11 mouse cellular contexts compared by ENCODE assay signal in genomic region chr6:101366809-101367602, GRCm38 (mm10). TPM values are rescaled to one million over a fixed set of nuclear protein-coding genes. Genes with fewer than 3 reads are reported as not detected.
DNase-seq lines count a peak whose midpoint lies in the region; ATAC-seq and TF ChIP-seq lines count a peak whose summit lies in the region.
"Had no signal": no experiment of that assay in that cellular context is flagged by ENCODE, and none has a peak within 500 bp of the region (broad histone marks: within the 10 kb centered on the region; RNA-seq: fewer than 3 reads in every experiment).

No protein-coding gene starts in this region.

- no peak for DNase-seq in limb, embryonic 14.5 days (ENCODE audit: low spot score)
- DNase-seq in limb, embryonic 10.5 days (ENCODE audit: low spot score): no peak
- peak; percentile 76 for DNase-seq in heart, postnatal 4 days
- DNase-seq in lung, postnatal 10 days: peak; percentile 78
- no peak for DNase-seq in natural killer cell, adult 2 months (ENCODE audit: low spot score in 2 of 2)
- no peak for DNase-seq in cerebellum, postnatal 14 days
- no peak for DNase-seq in thymus, adult 18-20 months

- H3K4me1 ChIP-seq in limb, embryonic 14.5 days (ENCODE audit: control insufficient read depth, insufficient read depth, low read length): peaks cover 21% of the 10 kb centered on the region
- peaks cover 35% of the 10 kb centered on the region for H3K4me1 ChIP-seq in limb, embryonic 10.5 days

- H3K9me3 ChIP-seq in limb, embryonic 14.5 days (ENCODE audit: control insufficient read depth, low read length): no peaks in the 10 kb centered on the region
- H3K9me3 ChIP-seq in limb, embryonic 10.5 days (replicated peaks): no peaks in the 10 kb centered on the region
- H3K9me3 ChIP-seq: forebrain, embryonic 12.5 days; neural tube, embryonic 12.5 days had no signal

- no peak overlapping the region for H3K4me3 ChIP-seq in limb, embryonic 14.5 days (replicated peaks; ENCODE audit: low read length)
- no peak overlapping the region for H3K4me3 ChIP-seq in limb, embryonic 10.5 days
- H3K4me3 ChIP-seq: forebrain, embryonic 12.5 days; neural tube, embryonic 12.5 days had no signal

- TF ChIP-seq POLR2A in limb, embryonic 14.5 days (IDR thresholded peaks at IDR 0.05; ENCODE audit: borderline replicate concordance, extremely low read depth, insufficient read depth, insufficient read length): no peak

- no peak overlapping the region for H3K4me2 ChIP-seq in limb, embryonic 14.5 days (replicated peaks; ENCODE audit: low read depth, low read length, severe bottlenecking)
- H3K4me2 ChIP-seq: forebrain, embryonic 12.5 days; neural tube, embryonic 12.5 days had no signal

- WGBS in limb, embryonic 14.5 days: 49% methylated on average over 9 of the region's 9 CpGs
- 52% methylated on average over 9 of the region's 9 CpGs for WGBS in limb, embryonic 10.5 days

- ATAC-seq in limb, embryonic 14.5 days (ENCODE audit: low FRiP score, low read depth): no peak
- ATAC-seq in granulocyte monocyte progenitor cell, adult 5-6 weeks (replicated peaks; ENCODE audit: poor library complexity, severe bottlenecking): peak; percentile 72

- no peaks in the 10 kb centered on the region for H3K27me3 ChIP-seq in limb, embryonic 14.5 days (ENCODE audit: control insufficient read depth, insufficient read depth, low read length)
- no peaks in the 10 kb centered on the region for H3K27me3 ChIP-seq in limb, embryonic 10.5 days (ENCODE audit: low read depth, poor library complexity, severe bottlenecking)
- H3K27me3 ChIP-seq: forebrain, embryonic 12.5 days; neural tube, embryonic 12.5 days had no signal

- 0 out of 2 replicates have a peak, but pooled peaks cover under 1% of the 10 kb centered on the region for H3K36me3 ChIP-seq in limb, embryonic 14.5 days (ENCODE audit: control insufficient read depth, insufficient read depth, low read length)
- H3K36me3 ChIP-seq in limb, embryonic 10.5 days: 0 out of 2 replicates have a peak, but pooled peaks cover 2% of the 10 kb centered on the region
- H3K36me3 ChIP-seq: forebrain, embryonic 12.5 days; G1E; neural tube, embryonic 12.5 days had no signal

- peak overlapping the region; percentile 13; the same call in 1 of the 2 replicates for H3K27ac ChIP-seq in limb, embryonic 14.5 days (replicated peaks; ENCODE audit: low read depth, low read length)
- no peak overlapping the region for H3K27ac ChIP-seq in limb, embryonic 10.5 days
- H3K27ac ChIP-seq: forebrain, embryonic 12.5 days; neural tube, embryonic 12.5 days had no signal

- H3K9ac ChIP-seq in limb, embryonic 14.5 days (ENCODE audit: low read depth, low read length, severe bottlenecking): no peak overlapping the region
- H3K9ac ChIP-seq: forebrain, embryonic 12.5 days; neural tube, embryonic 12.5 days had no signal

RNA-seq across cellular contexts. Expression of gene Pdzrn3, which starts 10.7 kb away (rescaled TPM):
- 37.9 and 40.0 TPM in 2 replicates for polyA plus RNA-seq in limb, embryonic 14.5 days (2012; rRNA removed)
- 16.1 and 16.5 TPM in 2 replicates for polyA plus RNA-seq in limb, embryonic 14.5 days (2014; fragmentation: Nextera tagmentation; extraction: Ambion mirVana)
- polyA plus RNA-seq in limb, embryonic 10.5 days (2016; fragmentation: Nextera tagmentation; extraction: Ambion mirVana): 6.2 and 9.2 TPM in 2 replicates
- not detected in 2 replicates for total RNA-seq in granulocyte monocyte progenitor cell, adult 5-6 weeks (2014; fragmentation: Nextera tagmentation)
- not detected in 2 replicates for total RNA-seq in granulocyte monocyte progenitor cell, adult 5-6 weeks (2017)
- total RNA-seq in heart, postnatal 4 days (2021): 10 to 100 TPM; 62.6 to 68.3 TPM
- polyA plus RNA-seq: G1E had no signal

Comparison
In these comparisons a context has a peak if more than half of its experiments do, and no peak if none do; other contexts are left out.
1. DNase-seq: peak in heart, postnatal 4 days (single experiment) and lung, postnatal 10 days (single experiment); none in limb, embryonic 14.5 days (single experiment), limb, embryonic 10.5 days (single experiment), natural killer cell, adult 2 months (0 of 2), cerebellum, postnatal 14 days (0 of 2) and thymus, adult 18-20 months (0 of 2).
2. RNA of gene Pdzrn3, which starts 10.7 kb away (total RNA-seq): 62.6 to 68.3 TPM in heart, postnatal 4 days; not detected in granulocyte monocyte progenitor cell, adult 5-6 weeks; every median in the first group is over 10 times any median in the second.